In genomic region chr1:140397756-140398155, GRCm38 (mm10) we compare ENCODE assay signal across 31 mouse cellular contexts.
"Had no signal": no experiment of that assay in that cellular context is flagged by ENCODE, and none has a peak within 500 bp of the region (broad histone marks: within the 10 kb centered on the region; RNA-seq: fewer than 3 reads in every experiment).

No protein-coding gene starts in this region.

- H3K36me3 ChIP-seq: limb, embryonic 10.5 days; limb, embryonic 12.5 days; limb, embryonic 13.5 days; limb, embryonic 15.5 days; liver, embryonic 12.5 days; liver, embryonic 13.5 days; liver, embryonic 15.5 days; lung, embryonic 15.5 days; midbrain, embryonic 10.5 days; midbrain, embryonic 12.5 days; midbrain, embryonic 13.5 days; midbrain, embryonic 15.5 days had no signal

- H3K27ac ChIP-seq: limb, embryonic 10.5 days; limb, embryonic 12.5 days; limb, embryonic 13.5 days; limb, embryonic 15.5 days; liver, embryonic 12.5 days; liver, embryonic 13.5 days; liver, embryonic 14.5 days; liver, embryonic 15.5 days; lung, embryonic 15.5 days; macrophage; midbrain, embryonic 10.5 days; midbrain, embryonic 12.5 days; midbrain, embryonic 13.5 days; midbrain, embryonic 15.5 days had no signal

- DNase-seq: left cerebral cortex, postnatal 4 days; liver; liver, embryonic 13.5 days; liver, postnatal 0 days; lung, adult 18-20 months; lung, adult 2 months; lung, embryonic 14.5 days; lung, postnatal 10 days; lung, postnatal 14 days; lung, postnatal 36 days; lung, postnatal 4 days; midbrain, embryonic 14.5 days had no signal

- ATAC-seq: liver, embryonic 12.5 days; liver, postnatal 0 days; lung, postnatal 0 days; midbrain, embryonic 13.5 days; midbrain, embryonic 15.5 days; midbrain, embryonic 16.5 days had no signal

- H3K27me3 ChIP-seq: limb, embryonic 12.5 days; limb, embryonic 13.5 days; limb, embryonic 15.5 days; liver, embryonic 12.5 days; liver, embryonic 13.5 days; liver, embryonic 15.5 days; lung, embryonic 15.5 days; megakaryocyte, embryonic 14.5 days; midbrain, embryonic 12.5 days; midbrain, embryonic 13.5 days; midbrain, embryonic 15.5 days had no signal

- H3K4me1 ChIP-seq: limb, embryonic 10.5 days; limb, embryonic 15.5 days; liver, embryonic 12.5 days; liver, embryonic 13.5 days; liver, embryonic 15.5 days; lung, embryonic 15.5 days; megakaryocyte, embryonic 14.5 days; midbrain, embryonic 10.5 days; midbrain, embryonic 12.5 days; midbrain, embryonic 13.5 days; midbrain, embryonic 15.5 days had no signal

- H3K9me3 ChIP-seq: limb, embryonic 10.5 days; limb, embryonic 12.5 days; limb, embryonic 13.5 days; limb, embryonic 15.5 days; liver, embryonic 12.5 days; liver, embryonic 13.5 days; liver, embryonic 15.5 days; lung, embryonic 15.5 days; megakaryocyte, embryonic 14.5 days; midbrain, embryonic 10.5 days; midbrain, embryonic 12.5 days; midbrain, embryonic 13.5 days; midbrain, embryonic 15.5 days had no signal

- H3K4me3 ChIP-seq: limb, embryonic 10.5 days; limb, embryonic 12.5 days; limb, embryonic 13.5 days; limb, embryonic 15.5 days; liver, embryonic 12.5 days; liver, embryonic 13.5 days; liver, embryonic 15.5 days; lung, embryonic 15.5 days; megakaryocyte, embryonic 14.5 days; midbrain, embryonic 10.5 days; midbrain, embryonic 12.5 days; midbrain, embryonic 13.5 days; midbrain, embryonic 15.5 days; myocyte had no signal

- H3K4me2 ChIP-seq: limb, embryonic 12.5 days; limb, embryonic 13.5 days; limb, embryonic 15.5 days; liver, embryonic 11.5 days; liver, embryonic 12.5 days; liver, embryonic 13.5 days; liver, embryonic 15.5 days; lung, embryonic 14.5 days; lung, embryonic 15.5 days; midbrain, embryonic 11.5 days; midbrain, embryonic 12.5 days; midbrain, embryonic 13.5 days; midbrain, embryonic 15.5 days had no signal

- H3K9ac ChIP-seq: limb, embryonic 12.5 days; limb, embryonic 13.5 days; limb, embryonic 15.5 days; liver, embryonic 12.5 days; liver, embryonic 13.5 days; liver, embryonic 14.5 days; liver, embryonic 15.5 days; liver, postnatal 0 days; lung, embryonic 14.5 days; lung, embryonic 15.5 days; midbrain, embryonic 12.5 days; midbrain, embryonic 13.5 days; midbrain, embryonic 15.5 days had no signal
